Mouse (Mus musculus): ENCODE data around the gene Vmn1r51. TPM values are rescaled to one million over a fixed set of nuclear protein-coding genes. Genes with fewer than 3 reads are reported as not detected.
"Not testable (repeated sequence)": the region's sequence is repeated elsewhere in the genome, so short reads cannot be mapped to it uniquely, and the experiment has no call there.

Gene Vmn1r51
- polyA plus RNA-seq (2015; fragmentation: Nextera tagmentation; extraction: Ambion mirVana): not detected in 2 replicates

- not testable (repeated sequence) for H3K36me3 ChIP-seq; H3K4me3 ChIP-seq (replicated peaks); H3K4me2 ChIP-seq (replicated peaks); H3K27ac ChIP-seq; H3K9ac ChIP-seq; H3K4me1 ChIP-seq (replicated peaks); ATAC-seq; H3K9me3 ChIP-seq; H3K27me3 ChIP-seq (replicated peaks)
- 89% methylated on average over 1 of the region's 1 CpGs for WGBS
Observed at GRCm38 (mm10) chr6:90122296-90122695, at the start of gene Vmn1r51. TSS of gene Vmn1r51 (plus strand) at chr6:90122596.

GRCm38 (mm10) chr6:90078406-90078805 is 44.0 kb upstream of the Vmn1r51 start, which contains the start of gene Vmn1r49:
TSS of gene Vmn1r49 (minus strand) at chr6:90078506.
- no peaks in the 10 kb centered on the region for H3K36me3 ChIP-seq
- no peak within 1 kb of the TSS for H3K4me3 ChIP-seq (replicated peaks)
- no peak for ATAC-seq
- WGBS: 71% methylated on average over 4 of the region's 4 CpGs
- no peak within 1 kb of the TSS for H3K4me2 ChIP-seq (replicated peaks)
- no peaks in the 10 kb centered on the region for H3K9me3 ChIP-seq
- H3K27me3 ChIP-seq (replicated peaks): no peaks in the 10 kb centered on the region
- H3K27ac ChIP-seq: no peak within 1 kb of the TSS
- H3K9ac ChIP-seq: no peak within 1 kb of the TSS
- no peaks in the 10 kb centered on the region for H3K4me1 ChIP-seq (replicated peaks)

GRCm38 (mm10) chr6:90100566-90100965 is 21.8 kb upstream of the Vmn1r51 start:
- H3K27ac ChIP-seq: no peak overlapping the region
- WGBS: 90% methylated on average over 2 of the region's 2 CpGs
- H3K36me3 ChIP-seq: no peaks in the 10 kb centered on the region
- no peak overlapping the region for H3K9ac ChIP-seq
- H3K9me3 ChIP-seq: no peaks in the 10 kb centered on the region
- no peaks in the 10 kb centered on the region for H3K27me3 ChIP-seq (replicated peaks)
- ATAC-seq: no peak
- no peak overlapping the region for H3K4me3 ChIP-seq (replicated peaks)
- no peaks in the 10 kb centered on the region for H3K4me1 ChIP-seq (replicated peaks)
- H3K4me2 ChIP-seq (replicated peaks): no peak overlapping the region

GRCm38 (mm10) chr6:90101130-90101529 is 21.3 kb upstream of the Vmn1r51 start, which contains the start of gene Vmn1r50:
TSS of gene Vmn1r50 (plus strand) at chr6:90101430.
- Histone ChIP-seq H3K27me3 (replicated peaks) (no peaks in the 10 kb centered on the region), H3K36me3 (no peaks in the 10 kb centered on the region), H3K4me1 (replicated peaks) (no peaks in the 10 kb centered on the region), H3K4me2 (replicated peaks) (no peak within 1 kb of the TSS), H3K4me3 (replicated peaks) (no peak within 1 kb of the TSS), H3K9me3 (no peaks in the 10 kb centered on the region), H3K9ac (no peak within 1 kb of the TSS), H3K27ac (no peak within 1 kb of the TSS)
- WGBS: 58% methylated on average over 2 of the region's 2 CpGs
- no peak for ATAC-seq

GRCm38 (mm10) chr6:90160139-90160538 is 37.7 kb downstream of the Vmn1r51 start:
- WGBS: 64% methylated on average over 3 of the region's 3 CpGs

GRCm38 (mm10) chr6:90174508-90174907 is 52.1 kb downstream of the Vmn1r51 start, which contains the start of gene Vmn1r52:
TSS of gene Vmn1r52 (plus strand) at chr6:90174808.
- no peaks in the 10 kb centered on the region for H3K4me1 ChIP-seq (replicated peaks)
- ATAC-seq: no peak
- no peaks in the 10 kb centered on the region for H3K9me3 ChIP-seq
- no peaks in the 10 kb centered on the region for H3K36me3 ChIP-seq
- no peak within 1 kb of the TSS for H3K27ac ChIP-seq
- 66% methylated on average over 2 of the region's 2 CpGs for WGBS
- H3K27me3 ChIP-seq (replicated peaks): no peaks in the 10 kb centered on the region
- H3K4me3 ChIP-seq (replicated peaks): no peak within 1 kb of the TSS
- H3K9ac ChIP-seq: no peak within 1 kb of the TSS
- H3K4me2 ChIP-seq (replicated peaks): no peak within 1 kb of the TSS

More at GRCm38 (mm10) chr6:90160139-90160538, 37.7 kb downstream of the Vmn1r51 start:
- ATAC-seq: peak; percentile 41; the same call in 1 of the 2 replicates
- H3K27me3 ChIP-seq (replicated peaks): no peaks in the 10 kb centered on the region
- H3K4me1 ChIP-seq (replicated peaks): no peaks in the 10 kb centered on the region
- no peak overlapping the region for H3K27ac ChIP-seq
- no peaks in the 10 kb centered on the region for H3K9me3 ChIP-seq
- no peak overlapping the region for H3K4me3 ChIP-seq (replicated peaks)
- H3K4me2 ChIP-seq (replicated peaks): no peak overlapping the region
- H3K36me3 ChIP-seq: no peaks in the 10 kb centered on the region
- no peak overlapping the region for H3K9ac ChIP-seq

Other genes starting within 250 kb of the Vmn1r51 start
- gene Vmn1r42, start 246.2 kb upstream of the Vmn1r51 start, polyA plus RNA-seq (2015; fragmentation: Nextera tagmentation; extraction: Ambion mirVana): not detected in 2 replicates
- not detected in 2 replicates for gene Vmn1r43, start 246.2 kb upstream of the Vmn1r51 start, polyA plus RNA-seq (2015; fragmentation: Nextera tagmentation; extraction: Ambion mirVana)
- gene Vmn1r44, start 238.9 kb upstream of the Vmn1r51 start, polyA plus RNA-seq (2015; fragmentation: Nextera tagmentation; extraction: Ambion mirVana): not detected in 2 replicates
- not detected in 2 replicates for gene Vmn1r45, start 182.0 kb upstream of the Vmn1r51 start, polyA plus RNA-seq (2015; fragmentation: Nextera tagmentation; extraction: Ambion mirVana)
- not detected in 2 replicates for gene Vmn1r46, start 153.3 kb upstream of the Vmn1r51 start, polyA plus RNA-seq (2015; fragmentation: Nextera tagmentation; extraction: Ambion mirVana)
- gene Vmn1r47, start 106.4 kb upstream of the Vmn1r51 start, polyA plus RNA-seq (2015; fragmentation: Nextera tagmentation; extraction: Ambion mirVana): not detected in 2 replicates
- not detected in 2 replicates for gene Vmn1r48, start 85.8 kb upstream of the Vmn1r51 start, polyA plus RNA-seq (2015; fragmentation: Nextera tagmentation; extraction: Ambion mirVana)
- not detected in 2 replicates for gene Vmn1r49, start 44.1 kb upstream of the Vmn1r51 start, polyA plus RNA-seq (2015; fragmentation: Nextera tagmentation; extraction: Ambion mirVana)
- not detected in 2 replicates for gene Vmn1r50, start 21.2 kb upstream of the Vmn1r51 start, polyA plus RNA-seq (2015; fragmentation: Nextera tagmentation; extraction: Ambion mirVana)
- not detected in 2 replicates for gene Vmn1r52, start 52.2 kb downstream of the Vmn1r51 start, polyA plus RNA-seq (2015; fragmentation: Nextera tagmentation; extraction: Ambion mirVana)
- gene V1ra8, start 80.2 kb downstream of the Vmn1r51 start, polyA plus RNA-seq (2015; fragmentation: Nextera tagmentation; extraction: Ambion mirVana): not detected in 2 replicates
- gene Vmn1r53, start 101.8 kb downstream of the Vmn1r51 start, polyA plus RNA-seq (2015; fragmentation: Nextera tagmentation; extraction: Ambion mirVana): not detected in 2 replicates
- not detected in 2 replicates for gene Vmn1r54, start 123.7 kb downstream of the Vmn1r51 start, polyA plus RNA-seq (2015; fragmentation: Nextera tagmentation; extraction: Ambion mirVana)
- not detected in 2 replicates for gene BC048671, start 178.6 kb downstream of the Vmn1r51 start, polyA plus RNA-seq (2015; fragmentation: Nextera tagmentation; extraction: Ambion mirVana)
- 0.58 and 0.62 TPM in 2 replicates for gene Chst13, start 202.6 kb downstream of the Vmn1r51 start, polyA plus RNA-seq (2015; fragmentation: Nextera tagmentation; extraction: Ambion mirVana)
- 0.34 TPM in 2 replicates for gene Uroc1, start 210.7 kb downstream of the Vmn1r51 start, polyA plus RNA-seq (2015; fragmentation: Nextera tagmentation; extraction: Ambion mirVana)
- 7.1 and 7.3 TPM in 2 replicates for gene Zxdc, start 246.9 kb downstream of the Vmn1r51 start, polyA plus RNA-seq (2015; fragmentation: Nextera tagmentation; extraction: Ambion mirVana)